Mouse (Mus musculus): Measurements from ENCODE around the gene Cfap43. TPM values are rescaled to one million over a fixed set of nuclear protein-coding genes. Genes with fewer than 3 reads are reported as not detected.

Cfap43 gene
- polyA plus RNA-seq, 1 experiment from 2014 or later, result 1.4 TPM

DNA sequence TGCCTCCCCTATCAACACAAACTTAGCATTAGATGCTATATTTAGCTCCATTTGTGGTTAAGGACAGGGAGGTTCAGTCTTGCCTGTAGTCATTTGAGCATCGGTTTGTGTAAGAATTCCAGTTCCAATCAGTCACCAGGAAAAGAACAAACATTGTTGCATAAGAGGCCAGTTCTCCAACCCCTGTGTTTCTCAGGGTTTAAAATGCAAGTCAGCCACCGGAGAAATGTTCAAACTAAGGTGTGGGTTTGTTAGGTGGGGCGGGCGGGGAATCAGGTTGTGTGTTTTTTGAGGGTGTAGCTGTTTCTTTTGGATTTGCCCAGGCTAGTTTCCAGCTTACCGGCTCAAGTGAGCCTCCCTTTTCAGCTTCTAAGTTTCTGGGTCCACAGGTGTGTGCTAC, 84.5 kb downstream of the Cfap43 start:
- no peak overlapping the region for H3K9ac ChIP-seq (ENCODE audit: low read length)
- ATAC-seq (no peak), DNase-seq (ENCODE audit: low spot score) (no peak)
- no peaks in the 10 kb centered on the region for H3K4me1 ChIP-seq (ENCODE audit: control insufficient read depth, insufficient read depth, low read length)
- no peak overlapping the region for H3K4me3 ChIP-seq (ENCODE audit: low read depth, low read length)
- no peaks in the 10 kb centered on the region for H3K36me3 ChIP-seq (ENCODE audit: control insufficient read depth, insufficient read depth, low read length)
- WGBS, result 94% methylated on average over 5 of the region's 5 CpGs
- no peaks in the 10 kb centered on the region for H3K27me3 ChIP-seq (replicated peaks; ENCODE audit: control insufficient read depth, insufficient read depth, low read length)
- no peak overlapping the region for H3K4me2 ChIP-seq (ENCODE audit: low read length)
- H3K9me3 ChIP-seq (replicated peaks; ENCODE audit: control insufficient read depth, low read length), result no peaks in the 10 kb centered on the region
- H3K27ac ChIP-seq (ENCODE audit: low read depth, low read length), result no peak overlapping the region

DNA sequence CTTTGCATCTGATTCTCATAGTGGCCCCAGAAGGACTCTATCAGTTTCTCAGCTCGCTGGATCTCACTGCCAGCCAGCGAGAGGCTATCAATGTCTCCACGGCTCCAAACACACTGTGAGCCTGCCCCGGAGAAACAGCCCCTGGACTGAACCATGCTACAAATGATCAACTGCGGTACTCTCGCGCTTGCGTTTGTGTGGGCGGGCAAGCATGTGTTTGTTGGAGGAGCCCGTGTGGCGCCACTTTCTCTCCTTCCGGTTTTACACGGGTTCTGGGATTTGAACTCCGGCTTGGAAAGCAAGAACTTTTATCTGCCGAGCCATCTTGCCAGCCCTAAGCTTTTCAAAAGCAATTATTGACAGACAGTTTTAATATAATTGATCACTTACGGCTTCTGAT, 86.8 kb downstream of the Cfap43 start:
- no peak for ATAC-seq
- 87% methylated on average over 16 of the region's 16 CpGs for WGBS

DNA sequence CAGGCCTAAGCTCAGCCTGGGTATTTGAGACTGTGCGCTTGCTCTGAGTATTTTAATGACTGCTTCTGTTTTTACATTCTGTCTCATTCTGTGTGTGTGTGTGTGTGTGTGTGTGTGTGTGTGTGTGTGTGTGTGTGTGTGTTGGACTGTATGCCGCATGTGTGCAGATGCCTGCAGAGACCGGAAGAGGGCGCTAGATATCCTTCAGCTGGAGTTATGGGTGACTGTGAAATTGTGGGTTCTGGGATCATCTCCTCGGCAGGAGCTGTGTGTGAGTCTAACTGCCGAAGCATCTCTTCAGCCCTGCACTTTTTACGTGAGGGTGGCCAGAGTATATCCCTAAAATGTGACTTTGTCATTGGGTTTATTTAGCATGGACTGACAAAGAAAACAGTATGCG, 88.0 kb downstream of the Cfap43 start:
- no peaks in the 10 kb centered on the region for H3K36me3 ChIP-seq (ENCODE audit: control insufficient read depth, insufficient read depth, low read length)
- no peak overlapping the region for H3K4me3 ChIP-seq (ENCODE audit: low read depth, low read length)
- no peaks in the 10 kb centered on the region for H3K9me3 ChIP-seq (replicated peaks; ENCODE audit: control insufficient read depth, low read length)
- H3K27me3 ChIP-seq (replicated peaks; ENCODE audit: control insufficient read depth, insufficient read depth, low read length), result no peaks in the 10 kb centered on the region
- WGBS, result 97% methylated on average over 8 of the region's 8 CpGs
- no peaks in the 10 kb centered on the region for H3K4me1 ChIP-seq (ENCODE audit: control insufficient read depth, insufficient read depth, low read length)
- no peak overlapping the region for H3K4me2 ChIP-seq (ENCODE audit: low read length)
- DNase-seq (ENCODE audit: low spot score) (no peak), ATAC-seq (no peak)
- no peak overlapping the region for H3K9ac ChIP-seq (ENCODE audit: low read length)
- no peak overlapping the region for H3K27ac ChIP-seq (ENCODE audit: low read depth, low read length)

More for the DNA sequence above, 86.8 kb downstream of the Cfap43 start:
- no peak for DNase-seq (ENCODE audit: low spot score)
- no peaks in the 10 kb centered on the region for H3K9me3 ChIP-seq (replicated peaks; ENCODE audit: control insufficient read depth, low read length)
- H3K27ac ChIP-seq (ENCODE audit: low read depth, low read length), result no peak overlapping the region
- H3K4me3 ChIP-seq (ENCODE audit: low read depth, low read length), result no peak overlapping the region
- no peaks in the 10 kb centered on the region for H3K4me1 ChIP-seq (ENCODE audit: control insufficient read depth, insufficient read depth, low read length)
- no peak overlapping the region for H3K9ac ChIP-seq (ENCODE audit: low read length)
- H3K36me3 ChIP-seq (ENCODE audit: control insufficient read depth, insufficient read depth, low read length), result no peaks in the 10 kb centered on the region
- no peak overlapping the region for H3K4me2 ChIP-seq (ENCODE audit: low read length)
- no peaks in the 10 kb centered on the region for H3K27me3 ChIP-seq (replicated peaks; ENCODE audit: control insufficient read depth, insufficient read depth, low read length)

DNA sequence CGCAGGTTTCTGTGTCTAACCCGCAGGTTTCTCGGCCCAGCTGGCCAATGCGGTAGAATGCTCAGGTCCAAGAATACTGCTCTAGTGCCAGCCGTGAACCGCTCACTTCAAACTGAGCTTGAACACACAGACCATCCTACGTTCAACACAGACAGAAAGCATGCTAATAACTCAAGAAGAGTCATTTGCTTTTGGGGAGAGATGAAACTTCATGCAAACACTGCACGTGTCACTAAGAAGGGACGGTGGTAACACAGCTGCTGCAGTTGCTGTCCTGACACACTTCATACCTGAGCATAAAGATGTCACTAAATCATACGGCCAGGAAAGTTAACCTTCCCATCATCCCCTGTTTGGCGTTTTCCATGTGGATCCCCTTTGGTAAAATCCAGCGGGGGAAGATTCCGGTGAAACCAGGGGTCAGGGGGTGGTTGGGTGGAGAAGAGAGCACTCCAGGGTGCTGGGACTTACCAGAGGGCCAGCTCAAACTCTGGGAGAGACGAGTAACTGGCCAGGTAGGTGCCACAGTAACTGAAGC, 89.1 kb downstream of the Cfap43 start:
- WGBS, result 88% methylated on average over 14 of the region's 14 CpGs
- Histone ChIP-seq H3K4me2 (ENCODE audit: low read length) (no peak overlapping the region), H3K27me3 (replicated peaks; ENCODE audit: control insufficient read depth, insufficient read depth, low read length) (no peaks in the 10 kb centered on the region), H3K9ac (ENCODE audit: low read length) (no peak overlapping the region), H3K4me3 (ENCODE audit: low read depth, low read length) (no peak overlapping the region), H3K4me1 (ENCODE audit: control insufficient read depth, insufficient read depth, low read length) (no peaks in the 10 kb centered on the region), H3K27ac (ENCODE audit: low read depth, low read length) (no peak overlapping the region), H3K36me3 (ENCODE audit: control insufficient read depth, insufficient read depth, low read length) (no peaks in the 10 kb centered on the region), H3K9me3 (replicated peaks; ENCODE audit: control insufficient read depth, low read length) (no peaks in the 10 kb centered on the region)
- no peak for ATAC-seq
- no peak for DNase-seq (ENCODE audit: low spot score)

DNA sequence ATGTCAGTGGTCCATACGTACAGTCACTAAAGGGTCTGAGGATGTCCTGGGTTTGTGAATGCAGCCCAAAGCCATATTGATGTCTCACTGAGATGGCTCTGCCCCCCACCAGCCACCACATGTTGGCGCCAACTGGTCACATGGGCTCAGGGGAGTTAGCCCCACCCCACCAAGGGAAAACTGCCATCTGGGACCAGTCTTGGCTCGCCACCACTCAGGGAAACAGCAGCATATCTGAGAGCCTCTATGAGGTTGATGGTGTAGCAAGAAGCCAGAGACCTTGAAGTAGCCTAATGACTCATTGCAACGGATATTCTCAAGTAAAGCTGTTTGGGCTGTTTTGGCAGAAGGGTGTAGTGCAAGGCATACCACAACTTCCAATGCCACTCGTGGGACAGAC, 95.1 kb downstream of the Cfap43 start:
- no peaks in the 10 kb centered on the region for H3K36me3 ChIP-seq (ENCODE audit: control insufficient read depth, insufficient read depth, low read length)
- 82% methylated on average over 5 of the region's 5 CpGs for WGBS
- H3K4me1 ChIP-seq (ENCODE audit: control insufficient read depth, insufficient read depth, low read length), result no peaks in the 10 kb centered on the region
- no peak overlapping the region for H3K4me3 ChIP-seq (ENCODE audit: low read depth, low read length)
- H3K4me2 ChIP-seq (ENCODE audit: low read length), result no peak overlapping the region
- ATAC-seq (no peak), DNase-seq (ENCODE audit: low spot score) (no peak)
- H3K9ac ChIP-seq (ENCODE audit: low read length), result no peak overlapping the region
- H3K9me3 ChIP-seq (replicated peaks; ENCODE audit: control insufficient read depth, low read length), result no peaks in the 10 kb centered on the region
- H3K27ac ChIP-seq (ENCODE audit: low read depth, low read length), result no peak overlapping the region
- no peaks in the 10 kb centered on the region for H3K27me3 ChIP-seq (replicated peaks; ENCODE audit: control insufficient read depth, insufficient read depth, low read length)

DNA sequence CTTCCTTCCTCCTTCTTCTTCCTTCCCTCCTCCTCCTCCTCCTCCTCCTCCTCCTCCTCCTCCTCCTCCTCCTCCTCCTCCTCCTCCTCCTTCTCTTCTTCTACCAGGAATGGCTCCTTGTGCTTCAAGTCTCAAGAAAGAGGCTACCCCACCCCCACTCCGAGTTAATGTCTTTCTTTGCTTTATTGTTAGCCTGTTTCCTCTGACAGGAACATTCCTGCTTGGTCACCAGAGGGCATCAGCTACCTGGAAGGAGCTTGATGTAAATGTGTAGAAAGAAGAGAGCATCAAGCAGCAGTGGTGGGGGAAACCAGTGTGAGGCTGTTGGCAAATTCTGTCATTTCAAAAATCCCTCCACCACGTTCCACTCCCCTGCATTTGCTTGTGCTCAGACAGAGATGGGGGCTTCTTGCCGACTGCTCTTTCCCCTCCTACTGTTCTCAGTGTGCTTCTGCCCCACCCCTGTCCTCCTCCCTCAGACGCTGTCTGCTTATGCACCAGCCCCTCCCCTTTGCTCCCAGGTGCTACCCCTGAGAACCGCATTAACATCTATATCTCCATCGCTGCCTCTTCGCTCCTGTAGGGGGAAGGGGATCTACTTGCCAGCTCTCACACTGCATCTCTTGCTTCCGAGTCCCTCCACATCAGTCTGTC, 96.8 kb downstream of the Cfap43 start:
- Histone ChIP-seq H3K4me3 (ENCODE audit: low read depth, low read length) (no peak overlapping the region), H3K9me3 (replicated peaks; ENCODE audit: control insufficient read depth, low read length) (no peaks in the 10 kb centered on the region), H3K4me2 (ENCODE audit: low read length) (no peak overlapping the region), H3K36me3 (ENCODE audit: control insufficient read depth, insufficient read depth, low read length) (no peaks in the 10 kb centered on the region), H3K4me1 (ENCODE audit: control insufficient read depth, insufficient read depth, low read length) (no peaks in the 10 kb centered on the region), H3K27ac (ENCODE audit: low read depth, low read length) (no peak overlapping the region), H3K27me3 (replicated peaks; ENCODE audit: control insufficient read depth, insufficient read depth, low read length) (no peaks in the 10 kb centered on the region), H3K9ac (ENCODE audit: low read length) (no peak overlapping the region)
- ATAC-seq, result no peak
- 29% methylated on average over 8 of the region's 8 CpGs for WGBS
- peak; percentile 33 for DNase-seq (ENCODE audit: low spot score)

DNA sequence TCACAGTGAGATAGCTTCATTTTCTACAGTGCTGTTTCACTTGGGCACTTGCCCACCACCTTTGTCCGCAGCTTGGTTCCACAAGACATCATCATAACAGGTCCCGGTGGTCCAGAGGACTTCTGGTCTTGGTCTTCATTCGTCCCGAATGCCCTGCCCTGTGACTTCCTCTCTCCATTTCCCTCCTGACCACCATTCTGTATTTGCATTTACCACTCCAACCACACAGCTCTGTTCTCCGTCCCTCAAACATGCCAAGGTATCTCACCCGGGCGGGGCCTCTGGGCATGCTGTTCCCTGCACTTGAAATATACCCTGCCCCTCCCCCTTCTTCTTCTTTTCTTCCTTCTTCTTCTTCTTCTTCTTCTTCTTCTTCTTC, 97.6 kb downstream of the Cfap43 start:
- no peak overlapping the region for H3K27ac ChIP-seq (ENCODE audit: low read depth, low read length)
- H3K4me2 ChIP-seq (ENCODE audit: low read length), result no peak overlapping the region
- H3K9me3 ChIP-seq (replicated peaks; ENCODE audit: control insufficient read depth, low read length), result no peaks in the 10 kb centered on the region
- WGBS, result 74% methylated on average over 7 of the region's 7 CpGs
- no peaks in the 10 kb centered on the region for H3K4me1 ChIP-seq (ENCODE audit: control insufficient read depth, insufficient read depth, low read length)
- ATAC-seq (no peak), DNase-seq (ENCODE audit: low spot score) (no peak)
- H3K4me3 ChIP-seq (ENCODE audit: low read depth, low read length), result no peak overlapping the region
- no peaks in the 10 kb centered on the region for H3K36me3 ChIP-seq (ENCODE audit: control insufficient read depth, insufficient read depth, low read length)
- no peak overlapping the region for H3K9ac ChIP-seq (ENCODE audit: low read length)
- H3K27me3 ChIP-seq (replicated peaks; ENCODE audit: control insufficient read depth, insufficient read depth, low read length), result no peaks in the 10 kb centered on the region

DNA sequence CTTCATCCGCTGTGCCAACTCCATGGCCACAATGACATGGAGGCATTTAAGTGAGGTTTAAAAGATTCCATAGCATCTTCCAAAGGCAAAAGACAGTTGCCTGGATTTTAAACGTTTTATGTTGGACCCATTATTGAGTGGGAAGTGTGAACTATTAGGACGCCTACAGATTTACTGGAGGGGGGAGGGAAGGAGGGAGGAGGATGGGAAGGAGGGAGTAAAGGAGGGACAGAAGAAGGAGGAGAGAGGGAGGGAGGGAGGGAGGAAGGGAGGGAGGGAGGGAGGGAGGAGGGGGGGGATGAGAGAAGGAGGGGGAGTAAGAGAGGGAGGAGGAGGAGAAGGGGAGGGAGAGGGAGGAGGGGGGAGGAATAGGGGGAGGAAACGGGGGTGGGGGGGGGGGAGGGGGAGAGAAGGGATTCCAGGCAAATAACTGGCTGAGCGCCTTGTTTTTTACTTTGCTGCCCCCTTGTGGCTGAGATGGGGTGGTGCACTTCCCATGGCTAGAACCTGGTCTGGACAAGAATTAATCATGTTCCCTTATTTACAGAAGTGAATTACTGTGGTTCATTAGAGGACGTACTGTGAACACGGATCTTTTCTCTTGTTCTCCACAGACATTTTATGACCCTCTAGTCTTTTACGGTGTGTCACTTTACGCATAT, 98.1 kb downstream of the Cfap43 start:
- no peak overlapping the region for H3K4me3 ChIP-seq (ENCODE audit: low read depth, low read length)
- no peaks in the 10 kb centered on the region for H3K9me3 ChIP-seq (replicated peaks; ENCODE audit: control insufficient read depth, low read length)
- no peaks in the 10 kb centered on the region for H3K36me3 ChIP-seq (ENCODE audit: control insufficient read depth, insufficient read depth, low read length)
- no peak overlapping the region for H3K4me2 ChIP-seq (ENCODE audit: low read length)
- no peak overlapping the region for H3K27ac ChIP-seq (ENCODE audit: low read depth, low read length)
- no peaks in the 10 kb centered on the region for H3K27me3 ChIP-seq (replicated peaks; ENCODE audit: control insufficient read depth, insufficient read depth, low read length)
- 19% methylated on average over 9 of the region's 9 CpGs for WGBS
- H3K4me1 ChIP-seq (ENCODE audit: control insufficient read depth, insufficient read depth, low read length), result no peaks in the 10 kb centered on the region
- ATAC-seq (peak; percentile 58), DNase-seq (ENCODE audit: low spot score) (peak; percentile 86)
- no peak overlapping the region for H3K9ac ChIP-seq (ENCODE audit: low read length)

DNA sequence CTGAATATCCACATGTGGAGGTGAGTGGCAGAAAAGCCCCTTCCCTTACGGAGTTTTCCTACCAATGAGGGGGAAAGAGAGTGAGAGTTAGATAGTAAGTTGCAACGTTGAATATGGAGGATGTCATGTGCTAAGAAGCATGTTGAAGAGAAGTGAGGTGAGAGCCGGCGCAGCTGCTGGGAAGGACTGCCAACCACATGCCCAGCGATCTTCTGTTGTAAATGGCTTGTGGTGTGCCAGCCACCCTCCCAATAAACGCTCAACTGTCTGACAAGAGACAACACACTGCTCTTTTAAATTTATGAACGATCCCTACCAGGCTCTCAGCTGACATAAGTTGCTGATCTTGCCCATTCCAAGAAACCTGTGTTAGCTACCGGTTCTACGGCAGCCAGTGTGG, 101.4 kb downstream of the Cfap43 start:
- H3K4me3 ChIP-seq (ENCODE audit: low read depth, low read length), result no peak overlapping the region
- ATAC-seq, result peak; percentile 42; the same call in 1 of the 2 replicates
- H3K9me3 ChIP-seq (replicated peaks; ENCODE audit: control insufficient read depth, low read length), result no peaks in the 10 kb centered on the region
- H3K27me3 ChIP-seq (replicated peaks; ENCODE audit: control insufficient read depth, insufficient read depth, low read length), result no peaks in the 10 kb centered on the region
- WGBS, result 76% methylated on average over 9 of the region's 9 CpGs
- no peak overlapping the region for H3K9ac ChIP-seq (ENCODE audit: low read length)
- no peaks in the 10 kb centered on the region for H3K4me1 ChIP-seq (ENCODE audit: control insufficient read depth, insufficient read depth, low read length)
- no peaks in the 10 kb centered on the region for H3K36me3 ChIP-seq (ENCODE audit: control insufficient read depth, insufficient read depth, low read length)
- peak; percentile 61 for DNase-seq (ENCODE audit: low spot score)
- no peak overlapping the region for H3K27ac ChIP-seq (ENCODE audit: low read depth, low read length)
- H3K4me2 ChIP-seq (ENCODE audit: low read length), result no peak overlapping the region

All from forebrain, embryonic 14.5 days (tissue).